Mouse (Mus musculus): ENCODE data around the gene Lrrc71.
A peak's percentile ranks its signal among the peaks of the same experiment; 100 is the strongest.

The Lrrc71 gene

GRCm38 (mm10) chr3:87748431-87748830, at the start of gene Lrrc71:
Gene Lrrc71 (minus strand): TSS chr3:87748625.
- no peak for DNase-seq (ENCODE audit: low spot score)

- no peak for DNase-seq (ENCODE audit: low spot score)
Measured at GRCm38 (mm10) chr3:87796736-87797334, 48.4 kb upstream of the Lrrc71 start, which contains the start of gene Insrr. Gene Insrr (plus strand): TSS chr3:87796951.

GRCm38 (mm10) chr3:87795336-87796277, 47.2 kb upstream of the Lrrc71 start:
- DNase-seq (ENCODE audit: low spot score) = peak; percentile 87

GRCm38 (mm10) chr3:87794922-87795325, 46.5 kb upstream of the Lrrc71 start, which contains the start of gene Ntrk1:
Gene Ntrk1 (minus strand): TSS chr3:87795162.
- DNase-seq (ENCODE audit: low spot score) = peak; percentile 60

GRCm38 (mm10) chr3:87789768-87790167, 41.3 kb upstream of the Lrrc71 start:
- peak; percentile 58 for DNase-seq (ENCODE audit: low spot score)

- DNase-seq (ENCODE audit: low spot score) = no peak
Measured at GRCm38 (mm10) chr3:87789248-87789647, 40.8 kb upstream of the Lrrc71 start.

- DNase-seq (ENCODE audit: low spot score) = no peak
Measured at GRCm38 (mm10) chr3:87785626-87786214, 37.3 kb upstream of the Lrrc71 start.

- no peak for DNase-seq (ENCODE audit: low spot score)
Measured at GRCm38 (mm10) chr3:87785156-87785555, 36.7 kb upstream of the Lrrc71 start.

GRCm38 (mm10) chr3:87783282-87784023, 35.0 kb upstream of the Lrrc71 start:
- DNase-seq (ENCODE audit: low spot score) = no peak

GRCm38 (mm10) chr3:87779086-87779485, 30.7 kb upstream of the Lrrc71 start:
- no peak for DNase-seq (ENCODE audit: low spot score)

- no peak for DNase-seq (ENCODE audit: low spot score)
Measured at GRCm38 (mm10) chr3:87778283-87778682, 29.9 kb upstream of the Lrrc71 start.

- no peak for DNase-seq (ENCODE audit: low spot score)
Measured at GRCm38 (mm10) chr3:87771088-87771487, 22.7 kb upstream of the Lrrc71 start.

- peak; percentile 88 for DNase-seq (ENCODE audit: low spot score)
Measured at GRCm38 (mm10) chr3:87770280-87770679, 21.9 kb upstream of the Lrrc71 start.

- DNase-seq (ENCODE audit: low spot score) = no peak
Measured at GRCm38 (mm10) chr3:87769506-87769905, 21.1 kb upstream of the Lrrc71 start.

GRCm38 (mm10) chr3:87768844-87769243, 20.4 kb upstream of the Lrrc71 start:
- peak; percentile 81 for DNase-seq (ENCODE audit: low spot score)

GRCm38 (mm10) chr3:87768431-87768830, 20.0 kb upstream of the Lrrc71 start:
- no peak for DNase-seq (ENCODE audit: low spot score)

GRCm38 (mm10) chr3:87767764-87768163, 19.3 kb upstream of the Lrrc71 start:
- DNase-seq (ENCODE audit: low spot score) = no peak

GRCm38 (mm10) chr3:87766284-87766667, 17.9 kb upstream of the Lrrc71 start:
- DNase-seq (ENCODE audit: low spot score) = no peak

GRCm38 (mm10) chr3:87765631-87766283, 17.3 kb upstream of the Lrrc71 start:
- no peak for DNase-seq (ENCODE audit: low spot score)

GRCm38 (mm10) chr3:87765091-87765490, 16.7 kb upstream of the Lrrc71 start:
- peak; percentile 21 for DNase-seq (ENCODE audit: low spot score)

GRCm38 (mm10) chr3:87764506-87764905, 16.1 kb upstream of the Lrrc71 start:
- no peak for DNase-seq (ENCODE audit: low spot score)

Data from retina, embryonic 14.5 days (tissue).